Mouse (Mus musculus) layer of hippocampus, adult 2 months (tissue): ENCODE data around the gene Nek7. TPM values are rescaled to one million over a fixed set of nuclear protein-coding genes. Genes with fewer than 3 reads are reported as not detected.

Source experiments
- DNase-seq, 2 experiments: peaks; one replicate each; pipeline ENCODE4 v3.0.0; 2022; ENCODE audit warnings: low spot score in 2 of 2
- H3K27ac ChIP-seq: fragments of 200-600 bp; 2 replicates; pipeline ENCODE4 v1.8.1; 2022
- H3K4me3 ChIP-seq: fragments of 200-600 bp; 2 replicates; pipeline ENCODE4 v1.8.1; 2022; ENCODE audit warnings: mild to moderate bottlenecking
- CTCF ChIP-seq: fragments of 200-600 bp; conservative IDR thresholded peaks from 2 replicates; pipeline ENCODE4 v1.8.1; 2022; ENCODE audit warnings: antibody characterized with exemption, mild to moderate bottlenecking, moderate library complexity
- total RNA-seq, 2 experiments: library from RNA; stranded (reverse); gene quantifications; 2 replicates each; pipeline ENCODE4 v1.2.3; 2021

Gene Nek7
- total RNA-seq, 2 experiments from 2014 or later, result 33.9 to 34.9 TPM

GRCm38 (mm10) chr1:138446846-138447245 is 173.1 kb downstream of the Nek7 start:
- no peak overlapping the region for H3K27ac ChIP-seq
- peak in 1 of 2 experiments; percentile 5 for DNase-seq
- no peak overlapping the region for H3K4me3 ChIP-seq
- TF ChIP-seq CTCF, result no peak

Other genes starting within 250 kb of the Nek7 start
- 10 to 100 TPM; 16.5 to 17.4 TPM for gene Lhx9, start 228.4 kb upstream of the Nek7 start, total RNA-seq
- gene 2310009B15Rik, start 236.7 kb upstream of the Nek7 start, total RNA-seq, result 10 to 100 TPM; 23.1 to 24.7 TPM